Mouse (Mus musculus) retina, postnatal 1 day (tissue): Measurements from ENCODE around the gene Gpi1.
A peak's percentile ranks its signal among the peaks of the same experiment; 100 is the strongest.
"Not testable (repeated sequence)": the region's sequence is repeated elsewhere in the genome, so short reads cannot be mapped to it uniquely, and the experiment has no call there.

ENCODE experiments used
- DNase-seq: peaks from one replicate; pipeline ENCODE4 v3.0.0-alpha.2; 2012

Gpi1 gene

GRCm38 (mm10) chr7:34229153-34229552, 983 bp downstream of the Gpi1 start:
- DNase-seq: no peak

GRCm38 (mm10) chr7:34228641-34229040, 1.5 kb downstream of the Gpi1 start:
- no peak for DNase-seq

GRCm38 (mm10) chr7:34226846-34227245, 3.3 kb downstream of the Gpi1 start:
- no peak for DNase-seq

- peak; percentile 9 for DNase-seq
Observed at GRCm38 (mm10) chr7:34226086-34226485, 4.0 kb downstream of the Gpi1 start.

GRCm38 (mm10) chr7:34224308-34224707, 5.8 kb downstream of the Gpi1 start:
- DNase-seq: no peak

- no peak for DNase-seq
Observed at GRCm38 (mm10) chr7:34222340-34222739, 7.8 kb downstream of the Gpi1 start.

GRCm38 (mm10) chr7:34221594-34222250, 8.4 kb downstream of the Gpi1 start:
- DNase-seq: no peak

GRCm38 (mm10) chr7:34218496-34218895, 11.6 kb downstream of the Gpi1 start:
- DNase-seq: no peak

- no peak for DNase-seq
Observed at GRCm38 (mm10) chr7:34216474-34216873, 13.7 kb downstream of the Gpi1 start.

- no peak for DNase-seq
Observed at GRCm38 (mm10) chr7:34215481-34215880, 14.7 kb downstream of the Gpi1 start.

- DNase-seq: no peak
Observed at GRCm38 (mm10) chr7:34214644-34215043, 15.5 kb downstream of the Gpi1 start.

GRCm38 (mm10) chr7:34213281-34213680, 16.9 kb downstream of the Gpi1 start:
- DNase-seq: no peak

GRCm38 (mm10) chr7:34208027-34208745, 21.9 kb downstream of the Gpi1 start:
- peak; percentile 16 for DNase-seq

- no peak for DNase-seq
Observed at GRCm38 (mm10) chr7:34206331-34206730, 23.8 kb downstream of the Gpi1 start.

- not testable (repeated sequence) for DNase-seq
Observed at GRCm38 (mm10) chr7:34202147-34202546, 28.0 kb downstream of the Gpi1 start.

GRCm38 (mm10) chr7:34200829-34201228, 29.3 kb downstream of the Gpi1 start:
- DNase-seq: no peak

- DNase-seq: peak; percentile 62
Observed at GRCm38 (mm10) chr7:34198346-34198745, 31.8 kb downstream of the Gpi1 start.

- peak; percentile 95 for DNase-seq
Observed at GRCm38 (mm10) chr7:34196132-34197128, 33.7 kb downstream of the Gpi1 start, which contains the start of gene Pdcd2l. Pdcd2l (minus strand) TSS chr7:34196661.

- DNase-seq: peak; percentile 20
Observed at GRCm38 (mm10) chr7:34195632-34196031, 34.5 kb downstream of the Gpi1 start.

GRCm38 (mm10) chr7:34192825-34193224, 37.3 kb downstream of the Gpi1 start:
- no peak for DNase-seq

- no peak for DNase-seq
Observed at GRCm38 (mm10) chr7:34189376-34189989, 40.7 kb downstream of the Gpi1 start.

GRCm38 (mm10) chr7:34183794-34184193, 46.3 kb downstream of the Gpi1 start:
- DNase-seq: no peak

GRCm38 (mm10) chr7:34183356-34183755, 46.8 kb downstream of the Gpi1 start:
- no peak for DNase-seq
